28 mouse cellular contexts compared by ENCODE assay signal in the genomic region with DNA sequence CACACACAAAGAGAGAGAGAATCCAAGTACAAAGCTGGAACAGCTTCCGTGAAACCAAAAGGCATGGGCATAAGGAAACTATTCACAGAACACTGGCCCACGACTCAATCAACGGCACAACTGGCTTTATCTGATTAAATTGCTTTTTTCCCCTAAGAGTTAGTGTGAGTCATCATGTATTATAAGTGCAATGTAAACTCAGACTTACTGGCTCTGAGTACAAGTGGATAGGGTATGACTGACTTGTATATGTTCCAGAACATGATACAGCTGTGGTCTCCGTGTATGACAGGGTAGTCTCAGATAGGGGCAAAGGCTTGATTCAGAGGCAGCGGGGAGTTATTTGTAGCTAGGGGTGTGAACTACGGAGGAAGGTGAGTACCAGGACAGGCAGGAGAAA.
A peak's percentile ranks its signal among the peaks of the same experiment; 100 is the strongest.
DNase-seq lines count a peak whose midpoint lies in the region; ATAC-seq and TF ChIP-seq lines count a peak whose summit lies in the region.
"Had no signal": no experiment of that assay in that cellular context is flagged by ENCODE, and none has a peak within 500 bp of the region (broad histone marks: within the 10 kb centered on the region; RNA-seq: fewer than 3 reads in every experiment).

No protein-coding gene starts in this region.

- no peak overlapping the region for H3K4me3 ChIP-seq in kidney, embryonic 16.5 days (ENCODE audit: low read length)
- no peak overlapping the region for H3K4me3 ChIP-seq in C2C12 (ENCODE audit: insufficient read depth, poor library complexity, severe bottlenecking)
- H3K4me3 ChIP-seq in embryonic facial prominence, embryonic 12.5 days: no peak overlapping the region
- no peak overlapping the region for H3K4me3 ChIP-seq in myocyte
- H3K4me3 ChIP-seq: erythroblast, embryonic 14.5 days; forebrain, embryonic 13.5 days; heart, adult 2 months; left cerebral cortex, adult 2 months; megakaryocyte, embryonic 14.5 days had no signal

- H3K27ac ChIP-seq in kidney, embryonic 16.5 days (ENCODE audit: low read length): no peak overlapping the region
- no peak overlapping the region for H3K27ac ChIP-seq in embryonic facial prominence, embryonic 12.5 days
- H3K27ac ChIP-seq: forebrain, embryonic 13.5 days; heart, adult 2 months; hindbrain, embryonic 14.5 days; left cerebral cortex, adult 2 months had no signal

- TF ChIP-seq CTCF in C2C12 (IDR thresholded peaks at IDR 0.05; ENCODE audit: control insufficient read depth, insufficient read depth, insufficient read length): no peak

- ATAC-seq in kidney, embryonic 16.5 days (ENCODE audit: low FRiP score, low TSS enrichment): no peak
- ATAC-seq in embryonic facial prominence, embryonic 12.5 days (ENCODE audit: insufficient number of reproducible peaks, insufficient read depth, low FRiP score, low TSS enrichment): peak; percentile 82; the same call in 1 of the 2 replicates
- ATAC-seq: activated CD4-positive, CD25-positive, alpha-beta regulatory T cell, adult 4 months; forebrain, embryonic 13.5 days; midbrain, embryonic 16.5 days had no signal

- no peaks in the 10 kb centered on the region for H3K4me1 ChIP-seq in kidney, embryonic 16.5 days (ENCODE audit: insufficient read depth, low read length)
- H3K4me1 ChIP-seq in embryonic facial prominence, embryonic 12.5 days: no peaks in the 10 kb centered on the region
- H3K4me1 ChIP-seq: forebrain, embryonic 13.5 days; megakaryocyte, embryonic 14.5 days had no signal

- H3K79me2 ChIP-seq in C2C12 (ENCODE audit: control insufficient read depth, insufficient read depth): no peaks in the 10 kb centered on the region
- no peaks in the 10 kb centered on the region for H3K79me2 ChIP-seq in myocyte (ENCODE audit: control insufficient read depth, insufficient read depth)

- H3K36me3 ChIP-seq in kidney, embryonic 16.5 days (ENCODE audit: insufficient read depth, low read length): no peaks in the 10 kb centered on the region
- H3K36me3 ChIP-seq in C2C12 (ENCODE audit: control insufficient read depth, insufficient read depth) (no peaks in the 10 kb centered on the region), myocyte (ENCODE audit: control insufficient read depth, insufficient read depth) (no peaks in the 10 kb centered on the region)
- H3K36me3 ChIP-seq in embryonic facial prominence, embryonic 12.5 days: no peaks in the 10 kb centered on the region

- H3K9ac ChIP-seq in kidney, embryonic 16.5 days (replicated peaks; ENCODE audit: low read length): no peak overlapping the region
- no peak overlapping the region for H3K9ac ChIP-seq in embryonic facial prominence, embryonic 12.5 days
- H3K9ac ChIP-seq: forebrain, embryonic 13.5 days; hindbrain, embryonic 14.5 days had no signal

- H3K79me3 ChIP-seq in C2C12 (ENCODE audit: low read depth): no peaks in the 10 kb centered on the region

- H3K27me3 ChIP-seq in kidney, embryonic 16.5 days (ENCODE audit: insufficient read depth, low read length): no peaks in the 10 kb centered on the region
- H3K27me3 ChIP-seq in C2C12 (ENCODE audit: control insufficient read depth, insufficient read depth, insufficient read length) (no peaks in the 10 kb centered on the region), myocyte (ENCODE audit: control insufficient read depth, insufficient read depth, insufficient read length) (no peaks in the 10 kb centered on the region)
- H3K27me3 ChIP-seq in embryonic facial prominence, embryonic 12.5 days: no peaks in the 10 kb centered on the region
- H3K27me3 ChIP-seq: forebrain, embryonic 13.5 days; megakaryocyte, embryonic 14.5 days had no signal

- H3K4me2 ChIP-seq in kidney, embryonic 16.5 days (replicated peaks; ENCODE audit: low read depth, low read length): 0 out of 2 replicates have a peak overlapping the region, but pooled peaks have one; percentile 8
- H3K4me2 ChIP-seq in embryonic facial prominence, embryonic 12.5 days (replicated peaks): no peak overlapping the region
- H3K4me2 ChIP-seq in myocyte (ENCODE audit: low read depth): peak overlapping the region; percentile 67
- H3K4me2 ChIP-seq: forebrain, embryonic 13.5 days; hindbrain, embryonic 14.5 days had no signal

- DNase-seq in kidney, postnatal 10 days: no peak
- no peak for DNase-seq in thymus, postnatal 36 days
- no peak for DNase-seq in layer of hippocampus, adult 11-12 months (ENCODE audit: low spot score)
- DNase-seq: adrenal gland, postnatal 14 days; cerebellum, adult 11-12 months; cerebellum, postnatal 14 days; embryo, embryonic 11 days; gastrocnemius, postnatal 14 days; heart, adult 2 months; heart, postnatal 14 days; kidney, adult 18-20 months; kidney, postnatal 36 days; layer of hippocampus, adult 9-11 months; left cerebral cortex, postnatal 4 days; lung, postnatal 10 days; right cerebral cortex, postnatal 4 days; thymus, postnatal 25 days had no signal

- WGBS in kidney, embryonic 16.5 days: 49% methylated on average over 6 of the region's 6 CpGs
- WGBS in embryonic facial prominence, embryonic 12.5 days: 45% methylated on average over 6 of the region's 6 CpGs

- H3ac ChIP-seq in C2C12 (ENCODE audit: control insufficient read depth, insufficient read length, low read depth) (peak overlapping the region; percentile 23), myocyte (ENCODE audit: control insufficient read depth, insufficient read length) (no peak overlapping the region)

- no peaks in the 10 kb centered on the region for H3K9me3 ChIP-seq in kidney, embryonic 16.5 days (ENCODE audit: low read length)
- H3K9me3 ChIP-seq in embryonic facial prominence, embryonic 12.5 days: no peaks in the 10 kb centered on the region
- H3K9me3 ChIP-seq: forebrain, embryonic 13.5 days; megakaryocyte, embryonic 14.5 days had no signal

- TF ChIP-seq POLR2A in myocyte (IDR thresholded peaks at IDR 0.05; ENCODE audit: insufficient read length, low read depth): no peak

TF ChIP-seq in C2C12, 6 proteins besides CTCF, POLR2A, EP300 and RAD21:
- TF ChIP-seq MAX (IDR thresholded peaks at IDR 0.05): no peak
- no peak for TF ChIP-seq CEBPB (IDR thresholded peaks at IDR 0.05; ENCODE audit: low read depth)
- peak; percentile 38 for TF ChIP-seq FOSL1 (IDR thresholded peaks at IDR 0.05; ENCODE audit: insufficient read depth, low read length, poor library complexity, severe bottlenecking)
- TF ChIP-seq MYOD1 (IDR thresholded peaks at IDR 0.05; ENCODE audit: control insufficient read depth, insufficient read length, low read depth): peak; percentile 43
TF ChIP-seq in C2C12: peak in this region for 2.

TF ChIP-seq in myocyte, 11 proteins besides CTCF, POLR2A, EP300 and RAD21:
- TF ChIP-seq CEBPB (IDR thresholded peaks at IDR 0.05; ENCODE audit: insufficient read depth, poor library complexity, severe bottlenecking): no peak
- TF ChIP-seq TCF3 (IDR thresholded peaks at IDR 0.05; ENCODE audit: insufficient read length, low read depth): no peak
- TF ChIP-seq SRF (IDR thresholded peaks at IDR 0.05; ENCODE audit: control insufficient read depth, insufficient read length, low read depth): no peak
- TF ChIP-seq REST (IDR thresholded peaks at IDR 0.05; ENCODE audit: insufficient read depth, insufficient read length): no peak
